Mouse (Mus musculus) skeletal muscle tissue, postnatal 0 days (tissue): Measurements from ENCODE around the gene A1cf. TPM values are rescaled to one million over a fixed set of nuclear protein-coding genes. Genes with fewer than 3 reads are reported as not detected.

Experiments used
- polyA plus RNA-seq: library from polyadenylated mRNA; unstranded; fragments of >200 nt; fragmentation: Nextera tagmentation; extraction: Ambion mirVana; gene quantifications from 2 replicates; pipeline ENCODE4 v1.2.1, GENCODE M21; 2015

A1cf gene
- polyA plus RNA-seq = not detected in 2 replicates

DNA sequence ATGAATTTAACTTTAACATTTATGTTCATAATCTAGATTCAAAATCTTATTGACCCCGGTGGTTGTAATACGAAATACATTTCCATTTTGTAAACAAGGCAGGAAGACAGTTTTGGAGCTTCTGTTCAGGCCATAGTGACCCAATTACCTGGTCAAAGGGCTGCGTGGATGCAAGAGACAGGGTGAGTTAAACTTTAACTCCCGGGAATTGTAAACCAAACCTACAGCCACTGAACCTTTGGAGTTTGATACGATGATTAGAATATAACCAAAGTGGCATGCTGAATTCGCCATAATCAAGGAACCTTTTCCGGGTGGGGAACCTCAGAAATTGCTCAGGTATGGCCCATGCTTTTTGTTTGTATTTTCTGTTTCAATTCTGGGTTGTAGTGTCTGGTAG, at the start of gene A1cf:
TSS of gene A1cf (plus strand) at position 244 of the 400 bp plus-strand sequence.

Other genes starting within 250 kb of the A1cf start
- 19.0 and 20.7 TPM in 2 replicates for gene Prkg1, start 103.7 kb upstream of the A1cf start, polyA plus RNA-seq
- 1.5 and 1.7 TPM in 2 replicates for gene Asah2, start 239.4 kb downstream of the A1cf start, polyA plus RNA-seq